9 mouse cellular contexts compared by ENCODE assay signal in genomic region chr5:123891669-123892068, GRCm38 (mm10). TPM values are rescaled to one million over a fixed set of nuclear protein-coding genes. Genes with fewer than 3 reads are reported as not detected.
A peak's percentile ranks its signal among the peaks of the same experiment; 100 is the strongest.
DNase-seq lines count a peak whose midpoint lies in the region; ATAC-seq and TF ChIP-seq lines count a peak whose summit lies in the region.
"Had no signal": no experiment of that assay in that cellular context is flagged by ENCODE, and none has a peak within 500 bp of the region (broad histone marks: within the 10 kb centered on the region; RNA-seq: fewer than 3 reads in every experiment).

No protein-coding gene starts in this region.

- no peak overlapping the region for H3K4me2 ChIP-seq in hindbrain, embryonic 13.5 days
- H3K4me2 ChIP-seq in midbrain, embryonic 11.5 days, result no peak overlapping the region
- H3K4me2 ChIP-seq: limb, embryonic 15.5 days had no signal

- 58% methylated on average over 6 of the region's 6 CpGs for WGBS in hindbrain, embryonic 10.5 days
- WGBS in hindbrain, embryonic 13.5 days, result 60% methylated on average over 6 of the region's 6 CpGs
- 21% methylated on average over 6 of the region's 6 CpGs for WGBS in thymus, adult 2 months
- whole genome bisulfite sequencing in embryonic facial prominence, embryonic 10.5 days, result 44% methylated on average over 6 of the region's 6 CpGs
- WGBS in midbrain, embryonic 11.5 days, result 53% methylated on average over 6 of the region's 6 CpGs

- DNase-seq in hindbrain, embryonic 10.5 days (ENCODE audit: low spot score), result peak; percentile 22
- DNase-seq in thymus, adult 2 months, result peak; percentile 32
- no peak for DNase-seq in thymus, adult 18-20 months
- peak; percentile 36 for DNase-seq in embryonic facial prominence, embryonic 10.5 days (ENCODE audit: low spot score)
- peak; percentile 31 to 63 for DNase-seq in lung, postnatal 4 days
- no peak for DNase-seq in gastrocnemius, postnatal 25 days
- DNase-seq in midbrain, embryonic 11.5 days (ENCODE audit: low spot score, missing footprints), result no peak

- H3K27ac ChIP-seq in hindbrain, embryonic 10.5 days, result no peak overlapping the region
- no peak overlapping the region for H3K27ac ChIP-seq in hindbrain, embryonic 13.5 days
- H3K27ac ChIP-seq in thymus, adult 2 months (ENCODE audit: control insufficient read depth, insufficient read depth, low read length), result no peak overlapping the region
- H3K27ac ChIP-seq in embryonic facial prominence, embryonic 10.5 days (replicated peaks), result no peak overlapping the region
- H3K27ac ChIP-seq in midbrain, embryonic 11.5 days (ENCODE audit: low read depth, low read length), result no peak overlapping the region
- H3K27ac ChIP-seq: limb, embryonic 15.5 days had no signal

- no peak for TF ChIP-seq POLR2A in thymus, adult 2 months (IDR thresholded peaks at IDR 0.05; ENCODE audit: control insufficient read depth, extremely low read depth, insufficient read depth, low read length, poor library complexity)

- no peaks in the 10 kb centered on the region for H3K4me1 ChIP-seq in hindbrain, embryonic 10.5 days (replicated peaks)
- H3K4me1 ChIP-seq in hindbrain, embryonic 13.5 days (replicated peaks), result no peaks in the 10 kb centered on the region
- H3K4me1 ChIP-seq in thymus, adult 2 months (replicated peaks; ENCODE audit: control insufficient read depth, insufficient read depth, low read length), result peaks cover 2% of the 10 kb centered on the region; the same call in 1 of the 2 replicates
- H3K4me1 ChIP-seq in embryonic facial prominence, embryonic 10.5 days, result no peaks in the 10 kb centered on the region
- no peaks in the 10 kb centered on the region for H3K4me1 ChIP-seq in midbrain, embryonic 11.5 days (ENCODE audit: control insufficient read depth, insufficient read depth, low read length)

- ATAC-seq in hindbrain, embryonic 13.5 days (ENCODE audit: low FRiP score), result no peak
- ATAC-seq in midbrain, embryonic 11.5 days (ENCODE audit: low FRiP score), result no peak

- H3K4me3 ChIP-seq in hindbrain, embryonic 10.5 days, result no peak overlapping the region
- no peak overlapping the region for H3K4me3 ChIP-seq in hindbrain, embryonic 13.5 days
- no peak overlapping the region for H3K4me3 ChIP-seq in thymus, adult 2 months (ENCODE audit: control insufficient read depth, insufficient read depth, low read length)
- no peak overlapping the region for H3K4me3 ChIP-seq in embryonic facial prominence, embryonic 10.5 days
- no peak overlapping the region for H3K4me3 ChIP-seq in midbrain, embryonic 11.5 days (ENCODE audit: low read depth, low read length)
- H3K4me3 ChIP-seq: limb, embryonic 15.5 days had no signal

- TF ChIP-seq CTCF in thymus, adult 2 months (IDR thresholded peaks at IDR 0.05; ENCODE audit: borderline replicate concordance, control insufficient read depth, extremely low read depth, insufficient read depth, low read length, poor library complexity), result no peak

- no peaks in the 10 kb centered on the region for H3K27me3 ChIP-seq in hindbrain, embryonic 10.5 days (ENCODE audit: insufficient read depth, poor library complexity, severe bottlenecking)
- no peaks in the 10 kb centered on the region for H3K27me3 ChIP-seq in hindbrain, embryonic 13.5 days
- no peaks in the 10 kb centered on the region for H3K27me3 ChIP-seq in thymus, adult 2 months (ENCODE audit: control insufficient read depth, insufficient read depth, low read length)
- no peaks in the 10 kb centered on the region for H3K27me3 ChIP-seq in embryonic facial prominence, embryonic 10.5 days (replicated peaks; ENCODE audit: low read depth, poor library complexity, severe bottlenecking)
- H3K27me3 ChIP-seq in midbrain, embryonic 11.5 days (ENCODE audit: control insufficient read depth, insufficient read depth, low read length), result no peaks in the 10 kb centered on the region
- H3K27me3 ChIP-seq: limb, embryonic 15.5 days had no signal

- H3K9ac ChIP-seq in hindbrain, embryonic 13.5 days, result no peak overlapping the region
- H3K9ac ChIP-seq in midbrain, embryonic 11.5 days (ENCODE audit: low read length), result no peak overlapping the region
- H3K9ac ChIP-seq: limb, embryonic 15.5 days had no signal

- no peaks in the 10 kb centered on the region for H3K36me3 ChIP-seq in hindbrain, embryonic 10.5 days
- no peaks in the 10 kb centered on the region for H3K36me3 ChIP-seq in hindbrain, embryonic 13.5 days
- H3K36me3 ChIP-seq in thymus, adult 2 months (ENCODE audit: control insufficient read depth, insufficient read depth, low read length), result no peaks in the 10 kb centered on the region
- H3K36me3 ChIP-seq in embryonic facial prominence, embryonic 10.5 days (replicated peaks), result no peaks in the 10 kb centered on the region
- no peaks in the 10 kb centered on the region for H3K36me3 ChIP-seq in midbrain, embryonic 11.5 days (ENCODE audit: control insufficient read depth, insufficient read depth, low read length)
- H3K36me3 ChIP-seq: limb, embryonic 15.5 days had no signal

- H3K9me3 ChIP-seq in hindbrain, embryonic 10.5 days, result no peaks in the 10 kb centered on the region
- no peaks in the 10 kb centered on the region for H3K9me3 ChIP-seq in hindbrain, embryonic 13.5 days
- H3K9me3 ChIP-seq in embryonic facial prominence, embryonic 10.5 days, result no peaks in the 10 kb centered on the region
- no peaks in the 10 kb centered on the region for H3K9me3 ChIP-seq in midbrain, embryonic 11.5 days (ENCODE audit: control insufficient read depth, low read length)
- H3K9me3 ChIP-seq: limb, embryonic 15.5 days had no signal

RNA-seq across cellular contexts. Expression of gene Hcar1, which starts 11.8 kb away (rescaled TPM):
- not detected in 2 replicates for polyA plus RNA-seq in hindbrain, embryonic 10.5 days (2016; fragmentation: Nextera tagmentation; extraction: Ambion mirVana)
- polyA plus RNA-seq in hindbrain, embryonic 13.5 days (2015; fragmentation: Nextera tagmentation; extraction: Ambion mirVana), result 0.34 and 0.39 TPM in 2 replicates
- 3.1 and 4.7 TPM in 2 replicates for polyA plus RNA-seq in thymus, adult 2 months (2012; rRNA removed)
- 0.09 TPM in 2 replicates for polyA plus RNA-seq in embryonic facial prominence, embryonic 10.5 days (2016; fragmentation: Nextera tagmentation; extraction: Ambion mirVana)
- total RNA-seq in gastrocnemius, postnatal 25 days (2021), result 1 to 10 TPM in 1 of 2 experiments, under 1 TPM in 1; 0.18 to 1.2 TPM
- polyA plus RNA-seq in midbrain, embryonic 11.5 days (2014; fragmentation: Nextera tagmentation; extraction: Ambion mirVana), result 0.28 TPM in 1 of 2 replicates, not detected in the other

RNA-seq across cellular contexts. Expression of gene Denr, which starts 15.3 kb away (rescaled TPM):
- polyA plus RNA-seq in hindbrain, embryonic 10.5 days (2016; fragmentation: Nextera tagmentation; extraction: Ambion mirVana), result 152 and 166 TPM in 2 replicates
- 143 and 146 TPM in 2 replicates for polyA plus RNA-seq in hindbrain, embryonic 13.5 days (2015; fragmentation: Nextera tagmentation; extraction: Ambion mirVana)
- 9.7 and 11.8 TPM in 2 replicates for polyA plus RNA-seq in thymus, adult 2 months (2012; rRNA removed)
- polyA plus RNA-seq in embryonic facial prominence, embryonic 10.5 days (2016; fragmentation: Nextera tagmentation; extraction: Ambion mirVana), result 180 and 184 TPM in 2 replicates
- total RNA-seq in gastrocnemius, postnatal 25 days (2021), result 10 to 100 TPM; 40.5 to 44.6 TPM
- polyA plus RNA-seq in midbrain, embryonic 11.5 days (2014; fragmentation: Nextera tagmentation; extraction: Ambion mirVana), result 176 and 179 TPM in 2 replicates

RNA-seq across cellular contexts. Expression of gene Hcar2, which starts 26.4 kb away (rescaled TPM):
- polyA plus RNA-seq in hindbrain, embryonic 10.5 days (2016; fragmentation: Nextera tagmentation; extraction: Ambion mirVana), result 0.08 TPM in 1 of 2 replicates, not detected in the other
- not detected in 2 replicates for polyA plus RNA-seq in hindbrain, embryonic 13.5 days (2015; fragmentation: Nextera tagmentation; extraction: Ambion mirVana)
- polyA plus RNA-seq in thymus, adult 2 months (2012; rRNA removed), result 2.7 and 3.0 TPM in 2 replicates
- not detected in 2 replicates for polyA plus RNA-seq in embryonic facial prominence, embryonic 10.5 days (2016; fragmentation: Nextera tagmentation; extraction: Ambion mirVana)
- total RNA-seq in gastrocnemius, postnatal 25 days (2021), result under 1 TPM in 1 of 2 experiments, not detected in 1; 0.75 TPM
- not detected in 2 replicates for polyA plus RNA-seq in midbrain, embryonic 11.5 days (2014; fragmentation: Nextera tagmentation; extraction: Ambion mirVana)

RNA-seq across cellular contexts. Expression of gene Gm43518, which starts 35.5 kb away (rescaled TPM):
- 1.9 and 2.7 TPM in 2 replicates for polyA plus RNA-seq in hindbrain, embryonic 10.5 days (2016; fragmentation: Nextera tagmentation; extraction: Ambion mirVana)
- polyA plus RNA-seq in hindbrain, embryonic 13.5 days (2015; fragmentation: Nextera tagmentation; extraction: Ambion mirVana), result 5.6 and 5.8 TPM in 2 replicates
- polyA plus RNA-seq in thymus, adult 2 months (2012; rRNA removed), result 0.42 and 0.62 TPM in 2 replicates
- polyA plus RNA-seq in embryonic facial prominence, embryonic 10.5 days (2016; fragmentation: Nextera tagmentation; extraction: Ambion mirVana), result 2.0 TPM in 2 replicates
- not detected for total RNA-seq in gastrocnemius, postnatal 25 days (2021)
- 0.58 and 0.78 TPM in 2 replicates for polyA plus RNA-seq in midbrain, embryonic 11.5 days (2014; fragmentation: Nextera tagmentation; extraction: Ambion mirVana)

RNA-seq across cellular contexts. Expression of gene Ccdc62, which starts 38.8 kb away (rescaled TPM):
- polyA plus RNA-seq in hindbrain, embryonic 10.5 days (2016; fragmentation: Nextera tagmentation; extraction: Ambion mirVana), result 5.1 and 6.6 TPM in 2 replicates
- polyA plus RNA-seq in hindbrain, embryonic 13.5 days (2015; fragmentation: Nextera tagmentation; extraction: Ambion mirVana), result 6.2 and 7.8 TPM in 2 replicates
- polyA plus RNA-seq in thymus, adult 2 months (2012; rRNA removed), result 2.3 and 3.8 TPM in 2 replicates
- 5.0 and 5.9 TPM in 2 replicates for polyA plus RNA-seq in embryonic facial prominence, embryonic 10.5 days (2016; fragmentation: Nextera tagmentation; extraction: Ambion mirVana)
- 1 to 10 TPM; 1.4 to 1.8 TPM for total RNA-seq in gastrocnemius, postnatal 25 days (2021)
- polyA plus RNA-seq in midbrain, embryonic 11.5 days (2014; fragmentation: Nextera tagmentation; extraction: Ambion mirVana), result 4.6 and 5.4 TPM in 2 replicates

Comparison
In these comparisons a context has a peak if more than half of its experiments do, and no peak if none do; other contexts are left out.
1. DNase-seq: peak in hindbrain, embryonic 10.5 days (single experiment), thymus, adult 2 months (single experiment), embryonic facial prominence, embryonic 10.5 days (single experiment) and lung, postnatal 4 days (2 of 2); none in thymus, adult 18-20 months (0 of 2), gastrocnemius, postnatal 25 days (single experiment) and midbrain, embryonic 11.5 days (single experiment).
2. RNA of gene Denr, which starts 15.3 kb away (polyA plus RNA-seq): 180 to 184 TPM in embryonic facial prominence, embryonic 10.5 days, 176 to 179 TPM in midbrain, embryonic 11.5 days, 152 to 166 TPM in hindbrain, embryonic 10.5 days and 143 to 146 TPM in hindbrain, embryonic 13.5 days; 9.7 to 11.8 TPM in thymus, adult 2 months; every median in the first group is over 10 times any median in the second.